Mouse (Mus musculus) c-Kit-positive CD71-positive TER-119-negative erythroid progenitor cells, embryonic 14.5 days (primary cell): ENCODE measurements around the gene Kirrel2.
"Not testable (repeated sequence)": the region's sequence is repeated elsewhere in the genome, so short reads cannot be mapped to it uniquely, and the experiment has no call there.

Experiments used
- DNase-seq: peaks from one replicate; pipeline ENCODE4 v3.0.0-alpha.2; 2013; ENCODE audit warnings: low read depth

Gene Kirrel2

DNA sequence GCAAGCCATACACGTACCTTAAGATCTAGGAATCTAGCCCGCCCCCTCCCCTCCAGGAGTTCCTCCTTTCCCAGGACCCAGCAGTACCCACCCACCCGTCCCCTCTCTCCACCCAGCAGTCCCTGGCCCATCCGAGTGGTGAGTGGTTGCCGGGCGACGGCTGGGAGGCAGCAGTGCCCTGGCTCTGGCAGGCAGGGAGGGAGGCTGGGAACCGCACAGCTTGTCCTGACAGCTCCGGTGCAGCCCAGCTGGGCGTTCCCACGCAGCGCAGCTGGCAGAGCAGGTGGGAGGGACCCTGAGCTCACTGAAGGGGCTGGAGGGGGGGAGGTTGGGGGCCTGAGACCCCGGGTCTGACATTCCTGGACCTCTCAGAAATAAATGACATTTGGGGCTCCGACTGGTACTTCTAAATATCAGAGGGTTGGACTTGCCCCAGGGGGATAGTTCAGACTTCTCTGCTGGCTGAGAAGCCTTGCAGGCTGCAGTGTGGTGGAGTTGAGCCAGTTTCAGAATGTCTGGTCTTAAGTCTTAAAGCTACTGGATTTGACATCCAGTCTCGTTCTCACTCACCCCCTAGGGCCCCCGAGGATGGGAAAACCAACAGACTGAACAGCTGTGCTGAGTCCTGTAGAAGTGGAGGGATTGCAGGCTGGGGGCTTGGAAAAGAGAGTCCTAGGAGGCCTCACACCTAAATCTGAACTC lies at the start of gene Kirrel2, which contains the start of gene Nphs1:
TSS of gene Kirrel2 (minus strand) at position 62 of the 702 bp plus-strand sequence.
TSS of gene Nphs1 (plus strand) at position 687 of the 702 bp plus-strand sequence.
- no peak for DNase-seq

DNA sequence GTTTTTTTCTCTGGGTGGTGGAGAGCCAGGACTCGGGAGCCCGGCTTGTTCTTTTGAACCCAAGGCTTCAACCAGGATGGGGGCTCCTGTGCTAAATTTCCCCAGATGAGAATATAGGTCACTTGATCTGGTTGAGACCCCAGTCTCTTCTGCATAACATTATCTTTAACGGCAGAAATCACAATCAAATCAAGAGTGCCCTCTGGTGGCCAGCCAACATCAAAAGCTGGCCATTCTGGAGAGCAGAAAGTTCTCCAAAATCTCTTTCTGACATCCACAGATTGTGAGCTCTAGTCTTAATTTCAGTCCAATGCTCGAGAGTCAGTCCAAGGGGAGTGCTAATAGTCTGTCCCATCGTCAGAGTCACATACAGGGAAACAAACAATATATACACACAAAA lies 43.7 kb upstream of the Kirrel2 start:
- not testable (repeated sequence) for DNase-seq

DNA sequence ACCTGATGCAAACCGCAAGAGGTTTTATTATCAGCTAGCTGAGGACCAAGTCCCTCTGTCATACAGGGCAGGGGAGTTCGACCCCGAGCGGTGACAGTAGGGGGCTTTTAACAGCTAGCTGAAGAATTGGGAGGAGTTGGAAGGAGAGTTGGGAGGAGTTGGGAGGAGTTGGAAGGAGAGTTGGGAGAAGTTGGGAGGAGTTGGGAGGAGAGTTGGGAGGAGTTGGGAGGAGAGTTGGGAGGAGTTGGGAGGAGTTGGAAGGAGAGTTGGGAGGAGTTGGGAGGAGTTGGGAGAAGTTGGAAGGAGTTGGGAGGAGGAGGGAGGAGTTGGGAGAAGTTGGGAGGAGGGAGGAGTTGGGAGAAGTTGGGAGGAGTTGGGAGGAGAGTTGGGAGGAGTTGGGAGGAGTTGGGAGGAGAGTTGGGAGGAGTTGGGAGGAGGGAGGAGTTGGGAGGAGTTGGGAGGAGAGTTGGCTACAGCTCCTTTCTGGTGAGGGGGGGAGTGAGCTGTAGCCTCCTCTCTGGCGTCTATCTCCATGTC lies 38.1 kb upstream of the Kirrel2 start:
- not testable (repeated sequence) for DNase-seq

DNA sequence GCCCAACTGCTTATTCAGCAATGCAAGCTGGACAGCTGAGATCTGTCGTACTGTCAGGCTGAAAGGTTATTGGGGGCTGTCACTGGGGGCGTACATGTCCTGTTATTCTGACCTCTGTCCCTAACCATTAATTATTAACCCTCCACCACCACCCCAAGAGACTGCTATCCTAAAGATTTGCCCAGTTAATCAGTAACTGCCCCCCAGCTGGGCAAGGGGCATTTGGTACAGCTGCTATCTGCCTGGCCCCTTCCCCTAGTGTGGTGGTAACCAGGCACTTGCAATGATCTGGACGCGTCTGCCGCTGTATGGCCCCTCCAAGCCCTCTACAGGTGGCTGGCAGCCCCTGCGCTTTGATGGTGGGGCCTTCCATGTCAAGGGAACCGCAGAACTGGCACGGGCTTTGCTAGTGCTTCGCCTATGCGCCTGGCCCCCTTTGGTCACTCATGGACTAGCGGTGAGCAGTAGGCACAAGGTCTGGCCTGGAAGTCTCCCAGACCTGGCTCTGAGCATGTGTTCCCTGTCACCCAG lies 36.0 kb upstream of the Kirrel2 start, which contains the start of gene Prodh2:
TSS of gene Prodh2 (plus strand) at position 222 of the 531 bp plus-strand sequence.
- DNase-seq, result no peak

DNA sequence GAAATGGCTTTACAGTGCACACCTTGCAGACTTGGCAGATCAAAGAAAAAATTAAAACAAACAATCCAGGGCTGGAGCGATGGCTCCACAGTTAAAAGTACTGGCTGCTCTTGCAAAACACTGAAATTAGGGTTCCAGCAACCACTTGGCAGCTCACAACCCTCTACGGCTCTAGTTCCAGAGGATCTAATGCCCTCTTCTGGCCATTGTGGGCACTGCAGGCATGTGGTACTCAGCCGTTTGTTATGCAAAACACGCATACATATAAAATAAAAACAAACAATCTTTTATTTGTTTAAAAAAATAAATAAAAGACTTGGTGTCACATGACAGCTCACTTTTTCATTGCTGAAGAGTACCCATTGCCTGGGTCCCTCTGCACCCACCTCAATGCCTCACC lies 35.3 kb upstream of the Kirrel2 start:
- DNase-seq, result peak; percentile 59

DNA sequence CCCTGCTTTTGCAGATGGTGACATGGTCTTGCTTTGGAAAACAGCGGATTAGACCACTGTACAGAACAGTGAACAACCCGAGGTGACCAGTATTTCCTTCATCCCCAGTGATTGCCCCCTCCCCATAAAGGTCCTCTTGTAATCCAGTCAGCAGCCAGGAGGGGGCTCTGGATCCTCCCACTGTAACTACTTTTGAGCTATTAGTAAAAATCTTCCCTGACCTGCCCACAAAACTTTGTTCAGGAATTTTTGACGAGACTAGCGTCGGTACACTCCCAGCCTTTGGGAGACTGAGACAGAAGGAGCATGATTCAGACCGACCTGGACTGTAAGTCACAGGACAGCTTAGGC lies 33.4 kb upstream of the Kirrel2 start:
- no peak for DNase-seq

DNA sequence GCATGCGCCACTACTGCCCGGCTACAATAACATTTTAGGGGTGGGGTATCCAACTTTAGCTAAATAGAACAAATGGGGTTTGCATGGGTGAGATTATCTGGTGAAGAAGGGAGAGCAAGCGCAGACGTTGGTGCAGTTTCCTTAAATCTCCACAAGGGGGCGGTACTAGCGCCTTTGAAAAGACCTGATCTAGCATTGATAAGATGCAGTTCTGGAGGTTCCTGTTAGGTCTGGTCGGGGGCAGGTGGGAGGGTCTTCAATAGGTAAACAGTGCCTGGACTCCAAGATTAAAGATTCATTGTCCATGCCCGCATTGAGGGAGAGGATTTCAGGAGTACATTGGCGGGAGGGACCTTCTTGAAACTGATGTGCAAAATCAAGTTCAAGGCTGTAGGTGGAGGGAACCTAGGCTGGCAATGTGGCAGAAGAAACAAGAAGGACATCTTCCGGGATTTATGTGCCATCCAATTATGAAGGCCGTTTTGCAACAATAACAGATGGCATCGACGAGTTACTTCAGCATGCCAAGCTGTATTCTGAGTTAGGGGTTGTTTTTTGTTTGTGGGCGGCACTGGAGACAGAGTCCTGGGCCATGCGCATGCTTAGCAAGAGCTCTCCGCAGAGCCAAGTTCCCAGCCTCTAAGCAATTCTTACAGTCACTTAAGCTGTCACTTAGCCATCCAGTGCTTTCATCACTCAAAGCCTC lies 32.9 kb upstream of the Kirrel2 start:
- peak; percentile 51 for DNase-seq

DNA sequence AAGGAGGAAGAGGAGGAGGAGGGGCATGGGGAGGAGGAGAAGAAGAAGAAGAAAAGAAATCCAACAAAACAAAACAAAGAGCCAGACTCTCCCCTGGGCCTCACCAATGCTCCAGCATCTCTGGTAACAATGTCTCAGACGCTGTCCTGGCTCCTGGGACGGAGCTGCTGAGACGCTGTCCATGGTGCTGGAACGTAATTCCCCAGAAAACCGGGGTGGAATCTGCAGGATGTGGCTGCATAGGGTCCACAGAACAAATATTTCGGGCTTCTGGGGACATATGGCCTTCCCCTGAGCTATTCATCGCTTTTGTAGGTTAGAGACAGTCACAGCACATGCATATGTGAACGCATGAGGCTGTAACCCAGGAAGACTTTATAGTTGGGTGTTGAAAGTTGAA lies 26.8 kb upstream of the Kirrel2 start:
- DNase-seq, result peak; percentile 8

DNA sequence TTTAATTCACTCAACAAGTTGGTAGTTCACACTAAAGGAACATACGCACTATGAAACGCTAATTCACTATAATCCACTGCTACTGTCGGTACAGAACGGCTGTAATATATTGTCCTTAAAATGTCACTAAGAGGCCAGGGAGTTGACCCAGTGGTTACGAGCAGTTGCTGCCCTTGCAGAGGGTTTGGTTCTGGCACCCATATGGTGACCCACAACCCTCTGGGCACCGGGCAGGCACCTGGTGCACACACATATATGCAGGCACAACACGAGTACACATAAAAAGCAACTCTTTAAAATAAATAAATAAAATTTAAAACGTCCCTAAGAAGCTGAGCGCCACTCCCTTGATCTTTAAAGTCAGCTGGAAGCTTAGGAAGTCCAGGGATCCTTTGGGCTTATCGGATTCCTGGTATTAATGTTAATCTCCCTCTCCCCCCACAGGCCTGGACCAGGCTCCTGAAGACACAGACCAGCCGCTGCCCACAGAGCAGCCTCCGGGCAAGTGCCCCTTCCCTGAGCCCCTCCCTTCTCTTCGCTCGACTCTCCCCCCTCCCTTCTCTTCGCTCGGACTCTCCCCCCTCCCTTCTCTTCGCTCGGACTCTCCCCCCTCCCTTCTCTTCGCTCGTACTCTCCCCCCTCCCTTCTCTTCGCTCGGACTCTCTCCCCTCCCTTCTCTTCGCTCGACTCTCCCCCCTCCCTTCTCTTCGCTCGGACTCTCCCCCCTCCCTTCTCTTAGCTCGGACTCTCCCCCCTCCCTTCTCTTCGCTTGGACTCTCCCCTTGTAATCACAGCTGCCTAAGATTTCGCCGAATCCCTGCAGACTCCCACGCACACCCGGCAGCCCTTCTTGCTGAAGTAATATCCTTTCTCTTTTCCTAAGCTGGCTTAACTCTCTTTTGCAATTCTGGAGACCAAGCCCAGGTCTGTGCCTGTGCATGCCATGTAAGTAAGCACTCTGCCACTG lies 20.2 kb upstream of the Kirrel2 start:
- no peak for DNase-seq

DNA sequence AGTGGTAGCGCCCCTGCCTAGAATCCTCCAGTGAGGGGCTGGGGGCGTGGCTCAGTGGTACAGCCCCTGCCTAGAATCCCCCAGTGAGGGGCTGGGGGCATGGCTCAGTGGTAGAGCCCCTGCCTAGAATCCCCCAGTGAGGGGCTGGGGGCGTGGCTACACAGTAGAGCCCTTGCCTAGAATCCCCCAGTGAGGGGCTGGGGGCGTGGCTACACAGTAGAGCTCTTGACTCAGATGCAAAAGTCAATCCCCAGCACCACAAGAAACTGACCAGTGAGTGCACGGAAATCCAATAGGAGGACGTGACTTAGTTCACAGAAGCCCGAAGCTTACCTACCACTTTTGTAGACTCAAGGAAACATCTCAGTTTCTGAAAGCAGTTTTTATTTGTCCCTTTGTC lies 18.6 kb upstream of the Kirrel2 start:
- not testable (repeated sequence) for DNase-seq

DNA sequence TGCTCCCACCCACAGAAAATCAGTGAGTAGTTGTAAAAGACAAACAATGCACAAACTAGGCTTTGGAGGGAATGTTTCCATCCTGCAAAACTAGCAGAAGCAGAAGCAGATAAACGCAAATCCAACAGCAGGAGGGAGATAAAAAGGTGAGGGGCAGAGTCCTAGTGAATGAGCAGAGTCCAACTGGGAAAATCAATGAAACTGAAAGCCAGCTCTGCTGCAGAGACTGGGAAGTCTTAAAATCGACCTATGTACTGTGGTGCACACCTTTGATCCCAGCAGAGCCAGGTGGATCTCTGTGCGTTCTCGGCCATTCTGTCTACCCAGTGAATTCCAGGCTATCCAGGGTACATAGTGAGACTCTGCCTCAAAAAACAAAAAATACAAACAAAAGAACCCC lies 17.5 kb upstream of the Kirrel2 start:
- no peak for DNase-seq

DNA sequence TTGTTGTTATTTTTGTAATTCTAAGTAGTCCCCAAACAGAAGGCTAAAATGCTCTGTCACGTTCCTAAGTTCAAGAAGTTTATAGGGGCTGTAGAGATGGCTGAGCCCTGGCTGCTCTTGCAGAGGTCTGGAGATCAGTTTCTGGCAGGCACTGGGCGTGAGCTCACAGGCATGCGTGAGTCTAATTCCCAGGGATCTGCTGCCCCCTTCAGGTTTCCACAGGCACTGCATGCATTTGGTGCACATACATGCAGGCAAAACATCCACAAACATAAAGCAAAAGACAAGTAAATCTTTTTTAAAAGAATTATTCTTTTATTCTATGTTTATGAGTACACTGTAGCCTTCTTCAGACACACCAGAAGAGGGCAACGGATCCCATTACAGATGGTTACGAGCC lies 14.9 kb upstream of the Kirrel2 start:
- DNase-seq, result peak; percentile 42

DNA sequence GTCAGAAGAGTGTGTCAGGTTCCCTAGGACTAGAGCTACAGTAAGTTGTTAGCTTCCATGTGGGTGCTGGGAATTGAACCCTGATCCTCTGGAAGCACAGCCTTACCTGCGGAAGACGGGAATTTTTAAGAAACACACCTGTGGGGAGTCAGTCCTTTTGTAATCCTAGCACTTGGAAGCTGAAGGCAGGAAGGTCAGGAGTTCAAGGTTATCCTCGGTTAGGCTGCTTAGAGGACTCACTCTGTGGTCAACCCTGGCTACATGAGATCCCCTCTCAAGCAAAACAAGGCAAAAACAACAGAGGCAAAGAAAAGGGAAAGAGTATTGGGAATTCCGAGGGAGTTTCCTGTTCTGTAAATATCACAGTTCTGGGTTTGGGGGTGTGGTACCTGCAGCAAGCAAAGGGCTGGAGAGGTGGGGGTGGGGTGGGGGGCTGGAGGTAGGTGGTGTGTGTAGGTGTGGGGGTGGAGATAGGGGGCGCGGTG lies 7.4 kb upstream of the Kirrel2 start:
- no peak for DNase-seq

DNA sequence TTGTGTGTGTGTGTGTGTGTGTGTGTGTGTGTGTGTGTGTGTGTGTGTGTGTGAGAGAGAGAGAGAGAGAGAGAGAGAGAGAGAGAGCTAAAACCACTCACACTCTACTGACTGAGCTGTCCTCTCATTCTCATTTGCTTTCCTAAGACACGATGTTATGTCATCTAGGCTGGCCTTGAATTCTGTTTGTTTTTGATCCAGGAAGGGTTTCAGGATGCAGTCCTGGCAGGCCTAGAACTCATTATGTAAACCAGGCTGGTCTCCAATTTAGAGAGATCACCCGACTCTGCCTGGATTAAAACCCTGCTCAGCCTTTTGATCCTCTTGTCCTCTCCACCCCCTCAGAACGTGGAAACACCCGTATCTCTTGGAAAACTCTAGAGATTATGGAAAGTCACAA lies 6.5 kb upstream of the Kirrel2 start:
- no peak for DNase-seq

DNA sequence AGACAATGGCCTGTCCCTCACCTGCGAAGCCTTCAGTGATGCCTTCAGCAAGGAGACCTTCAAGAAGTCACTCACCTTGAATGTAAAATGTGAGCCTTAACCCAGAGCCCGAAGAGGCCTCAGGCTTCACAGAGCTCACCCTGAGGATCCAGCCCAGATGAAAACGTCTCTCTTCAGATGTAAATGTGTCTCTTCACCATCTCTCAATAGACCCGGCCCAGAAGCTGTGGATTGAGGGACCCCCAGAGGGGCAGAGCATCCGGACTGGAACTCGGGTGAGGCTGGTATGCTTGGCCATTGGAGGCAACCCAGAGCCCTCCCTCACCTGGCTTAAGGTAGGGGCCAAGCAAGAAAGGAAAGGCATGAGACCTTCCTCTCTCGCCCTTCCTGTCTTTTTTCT lies 6.1 kb upstream of the Kirrel2 start:
- no peak for DNase-seq

DNA sequence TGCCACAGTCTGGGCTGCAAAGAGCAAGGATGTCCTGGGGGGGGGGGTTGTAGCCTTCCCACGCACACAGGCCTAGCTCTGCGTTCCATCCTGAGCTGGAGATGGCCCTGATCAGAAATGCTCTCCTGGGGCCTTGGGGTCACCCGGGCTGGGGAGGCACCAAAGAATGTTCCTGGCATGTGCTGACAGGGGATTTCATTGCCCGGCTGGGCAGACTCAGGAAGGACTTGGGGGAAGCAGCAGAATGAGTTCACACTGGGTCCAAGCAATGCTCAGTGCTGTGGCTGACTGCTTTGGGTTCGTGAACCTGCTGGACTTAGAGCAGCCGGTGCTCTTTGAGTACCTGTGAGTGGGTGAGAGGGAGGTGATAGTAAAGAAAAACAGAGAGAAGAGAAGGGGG lies 2.0 kb upstream of the Kirrel2 start:
- no peak for DNase-seq

DNA sequence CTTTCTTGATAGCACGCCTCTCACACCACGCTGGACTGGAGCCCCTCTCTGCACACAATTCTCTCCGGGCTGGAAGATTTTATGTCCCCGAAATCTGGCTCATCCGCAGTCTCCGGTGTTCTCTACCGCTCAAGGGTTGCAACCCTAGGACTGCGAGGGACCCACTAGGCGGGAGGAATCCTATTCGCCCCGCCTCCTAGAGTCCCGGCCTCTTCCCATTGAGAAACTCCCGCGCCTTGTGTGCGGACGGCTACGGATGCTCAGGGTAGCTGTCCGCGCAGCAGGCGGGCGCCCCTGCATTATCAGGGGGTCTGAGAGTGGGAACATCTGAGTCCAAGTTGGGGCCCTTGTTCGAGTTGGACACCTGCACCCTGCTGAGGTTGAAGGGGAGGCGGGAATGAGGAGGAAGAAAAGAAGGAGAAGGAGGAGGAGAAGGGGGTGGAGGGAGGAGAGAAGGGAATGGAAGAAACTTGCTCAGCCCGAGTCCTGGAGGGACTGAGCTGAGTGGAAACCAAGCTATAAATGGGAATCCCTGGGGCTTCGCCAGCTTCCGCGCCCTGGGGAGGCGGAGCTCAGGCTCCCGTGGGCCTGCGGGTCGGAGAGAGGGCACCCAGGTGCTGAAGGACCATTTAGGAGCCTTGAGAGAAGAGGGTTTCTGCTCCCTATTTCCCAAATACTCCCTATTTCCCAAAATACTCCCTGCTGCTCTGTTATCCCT lies 420 bp downstream of the Kirrel2 start:
- no peak for DNase-seq

DNA sequence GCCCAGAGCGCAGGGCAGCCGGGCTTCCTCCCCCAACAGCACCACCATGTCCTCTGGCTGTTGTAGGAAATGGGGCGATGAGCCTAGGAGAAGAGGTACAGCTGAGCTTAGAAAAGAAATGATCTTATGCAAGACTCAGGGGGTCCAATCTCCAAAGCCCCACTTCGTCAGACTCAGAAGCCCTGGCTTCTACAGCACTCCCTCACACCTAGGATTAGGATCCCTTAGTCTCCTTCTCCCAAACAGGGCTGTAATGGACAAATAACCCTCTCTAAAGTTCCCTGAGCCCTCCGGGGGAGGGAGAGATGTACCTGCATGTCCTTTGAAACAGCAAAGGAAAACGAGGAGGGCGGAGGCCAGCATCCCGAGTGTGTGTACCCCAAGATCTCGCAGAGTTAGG lies 1.0 kb downstream of the Kirrel2 start:
- DNase-seq, result no peak

DNA sequence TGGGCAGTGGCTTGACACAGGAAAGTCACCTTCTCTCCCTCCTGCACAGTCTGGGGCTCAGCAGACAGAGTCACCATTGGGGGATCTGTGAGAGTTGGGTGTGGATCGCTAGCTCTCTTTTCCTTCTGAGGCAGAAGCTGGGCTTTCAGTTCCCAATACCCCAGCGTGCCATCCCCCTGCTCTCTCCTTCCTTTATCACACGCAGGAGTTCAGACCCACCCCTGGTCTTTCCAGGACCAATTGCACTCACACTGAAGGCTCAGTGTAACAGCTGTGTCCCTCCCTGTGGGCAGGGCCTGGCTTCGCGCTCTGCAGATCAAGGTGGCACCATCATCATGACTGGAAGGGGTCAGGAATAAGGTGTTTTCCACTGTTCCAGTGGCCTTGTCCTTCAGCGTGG lies 3.2 kb downstream of the Kirrel2 start:
- DNase-seq, result no peak

DNA sequence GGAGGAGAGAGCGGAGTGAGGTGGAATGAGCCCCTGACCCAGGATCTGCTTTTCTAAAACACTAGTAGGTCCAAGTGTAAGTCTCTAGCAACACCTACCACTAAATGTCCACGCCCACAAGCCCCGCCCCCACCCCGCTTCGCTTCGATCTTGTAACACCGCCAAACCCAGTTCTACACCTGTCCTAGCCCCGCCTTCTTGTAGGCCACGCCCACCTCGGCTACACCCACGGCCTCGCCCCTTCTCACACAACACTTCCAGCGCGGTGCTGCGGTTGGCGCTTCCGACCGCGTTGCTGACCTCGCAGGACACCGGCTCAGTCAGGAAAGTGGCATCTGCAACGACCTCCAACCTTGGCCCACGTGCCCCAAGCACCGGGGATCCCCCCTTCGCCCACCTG lies 3.7 kb downstream of the Kirrel2 start:
- DNase-seq, result peak; percentile 23

DNA sequence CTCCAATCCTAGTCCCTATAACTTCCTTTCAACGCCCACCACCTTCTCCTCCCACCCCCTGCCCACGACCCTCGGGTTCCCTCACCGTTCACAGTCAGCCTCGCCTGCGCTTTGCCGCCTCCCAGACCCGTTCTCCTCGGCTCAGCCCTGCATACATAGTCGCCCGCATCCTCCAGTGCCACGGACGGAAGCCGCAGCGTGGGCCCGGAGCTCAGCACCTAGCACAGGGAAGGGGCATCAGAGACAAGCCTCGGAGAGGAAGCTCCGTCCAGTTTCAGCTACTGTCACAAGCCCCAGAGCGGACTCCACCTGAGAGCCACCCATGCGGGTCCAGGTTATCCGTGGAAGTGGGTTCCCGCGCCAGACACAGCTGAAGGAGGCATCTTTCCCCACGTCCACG lies 4.2 kb downstream of the Kirrel2 start:
- no peak for DNase-seq
